Mouse (Mus musculus) megakaryocyte, adult 5-6 weeks (primary cell): ENCODE measurements around the gene Plekhs1. TPM values are rescaled to one million over a fixed set of nuclear protein-coding genes. Genes with fewer than 3 reads are reported as not detected.
"Not testable (repeated sequence)": the region's sequence is repeated elsewhere in the genome, so short reads cannot be mapped to it uniquely, and the experiment has no call there.

Source experiments
- ATAC-seq: 2 replicates; pipeline ENCODE4 v1.8.0; 2016; ENCODE audit warnings: mild to moderate bottlenecking, inconsistent platforms; ENCODE audit not compliant: poor library complexity, severe bottlenecking
- total RNA-seq, 2 experiments: library from RNA; stranded (forward) in 1 of 2; stranded (reverse) in 1 of 2; fragments of 153-499, 151-499 nt in 1 of 2; fragments of 221-1000, 200-1000 nt in 1 of 2; gene quantifications; 2 replicates each; pipeline versions ENCODE4 v1.2.3 to v1.2.4; 2015 to 2017

Plekhs1 gene
- total RNA-seq, 2 experiments from 2014 or later: 0.07 TPM; not detected in 1

- not testable (repeated sequence) for ATAC-seq
These were observed 49.8 kb downstream of the Plekhs1 start for GRCm38 (mm10) chr19:56511207-56511606.

GRCm38 (mm10) chr19:56513527-56513926 lies 52.1 kb downstream of the Plekhs1 start:
- not testable (repeated sequence) for ATAC-seq

DNA sequence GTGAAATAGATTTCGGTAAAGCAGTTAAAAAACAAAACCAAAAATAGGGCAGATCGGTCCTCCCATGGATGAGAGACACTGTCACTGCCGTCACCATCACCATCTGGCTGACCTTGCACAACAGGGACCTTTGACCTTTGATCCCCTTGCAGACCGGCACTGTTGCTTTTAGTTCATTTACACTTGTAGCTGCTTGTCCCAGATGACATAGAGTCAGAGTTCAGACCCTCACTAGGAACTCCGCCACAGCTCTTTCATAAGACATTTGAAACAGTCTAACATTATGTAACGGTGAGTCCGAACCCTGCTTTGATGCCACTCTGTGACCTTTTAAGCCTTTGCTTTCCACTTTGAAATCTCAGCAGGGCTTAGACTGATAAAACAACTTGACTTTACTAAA lies 58.0 kb downstream of the Plekhs1 start:
- ATAC-seq: not testable (repeated sequence)

- peak; percentile 65 for ATAC-seq
These were observed 69.1 kb downstream of the Plekhs1 start for GRCm38 (mm10) chr19:56530529-56530928.

DNA sequence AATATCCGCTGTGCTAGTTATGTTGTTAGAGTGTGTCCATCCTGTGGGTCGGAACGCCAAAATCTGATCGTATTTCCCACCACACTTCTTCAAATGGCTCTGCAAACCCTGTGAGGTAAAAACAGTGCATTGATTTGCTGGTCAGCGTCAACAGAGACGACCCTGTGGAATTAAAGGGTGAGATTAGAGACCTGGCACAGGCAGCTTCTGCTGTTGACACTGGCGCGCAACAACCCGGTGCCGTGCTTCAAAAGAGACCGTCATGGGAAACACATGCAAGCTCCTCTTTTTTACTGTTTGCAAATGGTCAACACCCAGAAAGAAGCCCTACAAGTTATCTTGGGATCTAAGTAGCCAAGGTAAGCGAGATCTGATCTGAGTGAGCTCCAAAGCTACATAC lies 69.8 kb downstream of the Plekhs1 start:
- ATAC-seq: no peak

DNA sequence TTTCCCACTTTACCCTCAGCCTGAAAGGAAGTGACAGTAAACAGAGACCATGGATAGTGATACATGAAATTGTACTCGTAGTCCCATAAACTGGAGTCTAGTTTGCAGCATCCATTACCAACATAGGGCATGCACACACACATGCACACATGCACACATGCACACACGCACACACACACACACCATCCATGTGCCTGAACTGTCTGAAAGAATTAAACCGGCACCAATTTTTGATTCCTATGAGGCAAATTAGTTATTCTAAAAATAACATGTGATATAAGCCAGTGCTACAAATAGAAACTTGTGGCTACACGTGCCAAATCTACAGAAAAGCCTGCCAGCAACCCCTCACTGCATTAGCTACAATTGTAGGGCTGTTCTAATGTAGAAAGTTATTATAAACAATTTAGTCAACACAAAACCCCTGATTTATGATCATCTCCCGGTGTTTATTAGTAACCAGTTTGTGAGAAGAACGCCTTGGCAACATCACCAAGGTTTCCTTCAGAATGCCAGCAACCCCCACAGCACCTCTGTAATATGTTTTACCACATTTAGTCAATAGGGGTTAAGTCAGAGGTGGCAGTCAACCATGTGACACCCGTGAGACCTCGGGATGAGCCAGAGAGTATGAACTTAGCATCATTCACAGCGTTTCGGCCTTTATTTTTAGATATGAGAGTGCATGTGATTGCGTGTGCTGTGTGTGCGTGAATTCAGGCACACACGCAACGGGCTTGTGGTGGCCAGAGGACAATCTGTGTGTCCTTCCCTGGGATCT lies 72.0 kb downstream of the Plekhs1 start:
- ATAC-seq: no peak

DNA sequence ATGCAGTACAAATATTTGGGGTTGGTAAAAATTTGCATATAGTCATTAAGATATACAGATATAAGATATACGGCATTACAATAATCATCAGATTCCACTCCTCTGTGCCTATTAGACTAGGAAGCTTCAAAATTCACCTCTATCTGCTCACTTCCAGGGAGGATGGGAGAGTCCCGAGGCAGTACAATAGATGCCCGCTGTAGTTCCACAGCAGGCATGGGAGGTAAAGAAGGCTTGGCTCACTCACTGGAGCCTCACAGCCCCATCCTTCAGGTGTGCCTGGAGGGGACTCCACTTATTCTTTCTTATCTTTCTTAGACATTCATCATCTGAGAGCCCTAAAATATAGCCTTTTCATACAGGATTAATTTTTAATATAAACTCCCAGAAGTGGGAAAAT lies 72.9 kb downstream of the Plekhs1 start:
- ATAC-seq: no peak

- peak; percentile 80 for ATAC-seq
These were observed 73.6 kb downstream of the Plekhs1 start for GRCm38 (mm10) chr19:56535064-56535463.

DNA sequence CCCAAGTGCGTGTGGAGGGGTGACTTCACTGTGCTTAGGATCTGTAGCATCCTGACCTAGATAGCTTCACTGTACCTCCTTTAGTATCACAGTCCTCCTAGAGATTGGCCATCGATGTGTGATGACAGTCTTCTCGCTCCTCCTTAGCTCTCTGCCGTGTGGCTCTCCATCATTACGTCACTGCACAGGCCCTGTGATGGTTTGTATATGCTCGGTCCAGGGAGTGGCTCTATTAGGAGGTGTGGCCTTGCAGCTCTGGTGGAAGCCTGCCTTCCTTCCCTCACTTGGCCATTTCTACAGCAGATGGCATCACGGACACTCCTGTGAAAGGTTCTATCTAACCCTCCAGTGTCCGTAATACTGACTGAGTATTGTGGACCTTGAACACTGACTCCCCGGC lies 74.3 kb downstream of the Plekhs1 start:
- peak; percentile 70 for ATAC-seq

Other genes starting within 250 kb of the Plekhs1 start
- gene Habp2, start 174.5 kb upstream of the Plekhs1 start, total RNA-seq (2015): not detected in 2 replicates
- gene Habp2, start 174.5 kb upstream of the Plekhs1 start, total RNA-seq (2017): not detected in 2 replicates
- 0.02 TPM in 1 of 2 replicates, not detected in the other for gene Nrap, start 71.6 kb upstream of the Plekhs1 start, total RNA-seq (2015)
- 0.04 and 0.12 TPM in 2 replicates for gene Nrap, start 71.6 kb upstream of the Plekhs1 start, total RNA-seq (2017)
- gene Casp7, start 64.5 kb upstream of the Plekhs1 start, total RNA-seq (2015): 35.8 and 41.4 TPM in 2 replicates
- gene Casp7, start 64.5 kb upstream of the Plekhs1 start, total RNA-seq (2017): 30.3 and 31.4 TPM in 2 replicates
- 22.6 and 27.1 TPM in 2 replicates for gene Dclre1a, start 86.6 kb downstream of the Plekhs1 start, total RNA-seq (2015)
- gene Dclre1a, start 86.6 kb downstream of the Plekhs1 start, total RNA-seq (2017): 17.4 and 22.7 TPM in 2 replicates
- 12.8 and 14.7 TPM in 2 replicates for gene Nhlrc2, start 86.6 kb downstream of the Plekhs1 start, total RNA-seq (2015)
- 16.3 and 16.4 TPM in 2 replicates for gene Nhlrc2, start 86.6 kb downstream of the Plekhs1 start, total RNA-seq (2017)